Mouse (Mus musculus) forelimb bud, embryonic 11.5 days (tissue): ENCODE measurements around the gene Ppcdc.
"Not testable (repeated sequence)": the region's sequence is repeated elsewhere in the genome, so short reads cannot be mapped to it uniquely, and the experiment has no call there.

ENCODE experiments used
- DNase-seq: peaks from one replicate; pipeline ENCODE4 v3.0.0-alpha.2; 2012; ENCODE audit warnings: low read depth, low spot score

The Ppcdc gene

GRCm38 (mm10) chr9:57431202-57431601 lies 8.7 kb downstream of the Ppcdc start:
- DNase-seq: no peak

GRCm38 (mm10) chr9:57428391-57428790 lies 11.5 kb downstream of the Ppcdc start:
- no peak for DNase-seq

- DNase-seq: no peak
Measured at GRCm38 (mm10) chr9:57427937-57428336, 12.0 kb downstream of the Ppcdc start.

- DNase-seq: not testable (repeated sequence)
Measured at GRCm38 (mm10) chr9:57427123-57427522, 12.8 kb downstream of the Ppcdc start.

GRCm38 (mm10) chr9:57425116-57425515 lies 14.8 kb downstream of the Ppcdc start:
- no peak for DNase-seq

- no peak for DNase-seq
Measured at GRCm38 (mm10) chr9:57424066-57424465, 15.9 kb downstream of the Ppcdc start.

GRCm38 (mm10) chr9:57421688-57422111 lies 18.2 kb downstream of the Ppcdc start:
- no peak for DNase-seq

GRCm38 (mm10) chr9:57421121-57421571 lies 18.8 kb downstream of the Ppcdc start:
- DNase-seq: no peak

- peak; percentile 54 for DNase-seq
Measured at GRCm38 (mm10) chr9:57420321-57421120, 19.4 kb downstream of the Ppcdc start.

- DNase-seq: no peak
Measured at GRCm38 (mm10) chr9:57419521-57420267, 20.2 kb downstream of the Ppcdc start.

- no peak for DNase-seq
Measured at GRCm38 (mm10) chr9:57417341-57417740, 22.6 kb downstream of the Ppcdc start.

- DNase-seq: no peak
Measured at GRCm38 (mm10) chr9:57407120-57407905, 32.6 kb downstream of the Ppcdc start.

- DNase-seq: no peak
Measured at GRCm38 (mm10) chr9:57406395-57406794, 33.5 kb downstream of the Ppcdc start.

- no peak for DNase-seq
Measured at GRCm38 (mm10) chr9:57404036-57404435, 35.9 kb downstream of the Ppcdc start.

GRCm38 (mm10) chr9:57402318-57403251 lies 37.3 kb downstream of the Ppcdc start:
- DNase-seq: no peak

- DNase-seq: no peak
Measured at GRCm38 (mm10) chr9:57398773-57399172, 41.2 kb downstream of the Ppcdc start.

GRCm38 (mm10) chr9:57392892-57393291 lies 47.0 kb downstream of the Ppcdc start:
- no peak for DNase-seq

GRCm38 (mm10) chr9:57390869-57391268 lies 49.1 kb downstream of the Ppcdc start:
- no peak for DNase-seq

GRCm38 (mm10) chr9:57389131-57389530 lies 50.8 kb downstream of the Ppcdc start:
- DNase-seq: no peak

- no peak for DNase-seq
Measured at GRCm38 (mm10) chr9:57386926-57387325, 53.0 kb downstream of the Ppcdc start.

- DNase-seq: no peak
Measured at GRCm38 (mm10) chr9:57384621-57385020, 55.3 kb downstream of the Ppcdc start.
